Mouse (Mus musculus) ES-E14 (cell line): ENCODE data around the gene G2e3.

Experiments used
- CHD2 ChIP-seq: IDR thresholded peaks from 2 replicates; pipeline ENCODE4 v1.6.1; 2014; ENCODE audit warnings: mild to moderate bottlenecking, low read depth, low read length, inconsistent platforms
- HCFC1 ChIP-seq: IDR thresholded peaks from 2 replicates; pipeline ENCODE4 v1.6.1; 2012; ENCODE audit warnings: low read length, inconsistent platforms, borderline replicate concordance; ENCODE audit not compliant: insufficient read depth
- MAFK ChIP-seq: IDR thresholded peaks from 2 replicates; pipeline ENCODE4 v1.6.1; 2014; ENCODE audit warnings: mild to moderate bottlenecking, low read depth, low read length, inconsistent platforms; ENCODE audit not compliant: insufficient read depth
- ZC3H11A ChIP-seq: IDR thresholded peaks from 2 replicates; pipeline ENCODE4 v1.6.1; 2012; ENCODE audit warnings: low read depth, mild to moderate bottlenecking, inconsistent platforms, low read length, borderline replicate concordance
- ZNF384 ChIP-seq: IDR thresholded peaks from 2 replicates; pipeline ENCODE4 v1.6.1; 2012; ENCODE audit warnings: low read depth, low read length, inconsistent platforms

DNA sequence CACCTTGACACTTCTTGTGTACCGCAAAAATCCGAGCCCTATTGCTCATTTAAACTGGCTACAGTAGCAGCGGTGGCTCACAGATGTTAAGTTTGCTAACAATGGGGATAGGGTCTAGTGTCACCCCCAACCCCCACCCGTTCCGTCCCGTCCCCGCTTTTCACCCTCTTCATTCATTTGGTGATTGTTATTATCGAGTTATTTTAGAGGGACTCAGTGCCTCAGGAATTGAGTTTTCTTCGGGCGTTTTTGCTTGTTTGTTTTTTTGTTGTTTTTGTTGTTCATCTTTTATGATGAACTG lies 787 bp downstream of the G2e3 start:
- no peak for TF ChIP-seq HCFC1
- no peak for TF ChIP-seq CHD2
- TF ChIP-seq MAFK: no peak
- TF ChIP-seq ZC3H11A: no peak
- no peak for TF ChIP-seq ZNF384
